Mouse (Mus musculus) ES-E14 (cell line): ENCODE data around the gene Acoxl. TPM values are rescaled to one million over a fixed set of nuclear protein-coding genes. Genes with fewer than 3 reads are reported as not detected.

ENCODE experiments used
- DNase-seq: peaks from one replicate; pipeline ENCODE4 v3.0.0-alpha.2; 2013; ENCODE audit warnings: low read depth, low spot score
- H3K27ac ChIP-seq: 2 replicates; pipeline ENCODE4 v1.5.1; 2012; ENCODE audit warnings: low read depth, mild to moderate bottlenecking, low read length, moderate library complexity, mixed read lengths; ENCODE audit not compliant: poor library complexity, insufficient read depth, severe bottlenecking
- H3K36me3 ChIP-seq: 2 replicates; pipeline ENCODE4 v1.6.1; 2012; ENCODE audit warnings: mild to moderate bottlenecking, low read length, moderate library complexity, mixed read lengths; ENCODE audit not compliant: control insufficient read depth, poor library complexity, insufficient read depth, severe bottlenecking
- H3K4me1 ChIP-seq, 2 experiments: fragments of 150-350 bp in 1 of 2; sonication (generic) in 1 of 2; 2 replicates each; pipeline ENCODE4 v1.6.1; 2012; ENCODE audit warnings: low read length in 2 of 2, mild to moderate bottlenecking in 1 of 2, mixed read lengths in 1 of 2; ENCODE audit not compliant: control insufficient read depth in 2 of 2, insufficient read depth in 2 of 2, poor library complexity in 1 of 2
- H3K4me3 ChIP-seq, 2 experiments: fragments of 150-350 bp in 1 of 2; sonication (generic) in 1 of 2; 2 replicates each; pipeline ENCODE4 v1.5.1; 2012; ENCODE audit warnings: low read length in 2 of 2, low read depth in 1 of 2, mild to moderate bottlenecking in 1 of 2, mixed read lengths in 1 of 2; ENCODE audit not compliant: insufficient read depth in 1 of 2, poor library complexity in 1 of 2, severe bottlenecking in 1 of 2
- H3K9ac ChIP-seq: 2 replicates; pipeline ENCODE4 v1.6.1; 2012; ENCODE audit warnings: low read depth, mild to moderate bottlenecking, low read length, mixed read lengths; ENCODE audit not compliant: poor library complexity, insufficient read depth, severe bottlenecking
- H3K9me3 ChIP-seq: fragments of 150-350 bp; sonication (generic); 2 replicates; pipeline ENCODE4 v1.6.1; 2012; ENCODE audit warnings: low read depth, mild to moderate bottlenecking, low read length; ENCODE audit not compliant: control insufficient read depth, insufficient read depth
- CHD2 ChIP-seq: IDR thresholded peaks from 2 replicates; pipeline ENCODE4 v1.6.1; 2014; ENCODE audit warnings: mild to moderate bottlenecking, low read depth, low read length, inconsistent platforms
- HCFC1 ChIP-seq: IDR thresholded peaks from 2 replicates; pipeline ENCODE4 v1.6.1; 2012; ENCODE audit warnings: low read length, inconsistent platforms, borderline replicate concordance; ENCODE audit not compliant: insufficient read depth
- MAFK ChIP-seq: IDR thresholded peaks from 2 replicates; pipeline ENCODE4 v1.6.1; 2014; ENCODE audit warnings: mild to moderate bottlenecking, low read depth, low read length, inconsistent platforms; ENCODE audit not compliant: insufficient read depth
- ZC3H11A ChIP-seq: IDR thresholded peaks from 2 replicates; pipeline ENCODE4 v1.6.1; 2012; ENCODE audit warnings: low read depth, mild to moderate bottlenecking, inconsistent platforms, low read length, borderline replicate concordance
- ZNF384 ChIP-seq: IDR thresholded peaks from 2 replicates; pipeline ENCODE4 v1.6.1; 2012; ENCODE audit warnings: low read depth, low read length, inconsistent platforms
- in situ Hi-C, 2 experiments: fragments of 600-800 bp; cut with MboI; formaldehyde crosslinking; loops; one replicate each; pipeline ENCODE4 v1.15.1; 2025; ENCODE audit warnings: low sequenced_read_pairs in 2 of 2, inconsistent platforms in 1 of 2; ENCODE audit not compliant: unreplicated experiment in 2 of 2
- total RNA-seq: library from RNA; depleted of rRNA; stranded (reverse); fragments of 300-350 nt; gene quantifications from 2 replicates; pipeline ENCODE4 v1.2.3, GENCODE M21; 2012

Acoxl gene
- total RNA-seq, 1 experiment, result 0.98 TPM

DNA sequence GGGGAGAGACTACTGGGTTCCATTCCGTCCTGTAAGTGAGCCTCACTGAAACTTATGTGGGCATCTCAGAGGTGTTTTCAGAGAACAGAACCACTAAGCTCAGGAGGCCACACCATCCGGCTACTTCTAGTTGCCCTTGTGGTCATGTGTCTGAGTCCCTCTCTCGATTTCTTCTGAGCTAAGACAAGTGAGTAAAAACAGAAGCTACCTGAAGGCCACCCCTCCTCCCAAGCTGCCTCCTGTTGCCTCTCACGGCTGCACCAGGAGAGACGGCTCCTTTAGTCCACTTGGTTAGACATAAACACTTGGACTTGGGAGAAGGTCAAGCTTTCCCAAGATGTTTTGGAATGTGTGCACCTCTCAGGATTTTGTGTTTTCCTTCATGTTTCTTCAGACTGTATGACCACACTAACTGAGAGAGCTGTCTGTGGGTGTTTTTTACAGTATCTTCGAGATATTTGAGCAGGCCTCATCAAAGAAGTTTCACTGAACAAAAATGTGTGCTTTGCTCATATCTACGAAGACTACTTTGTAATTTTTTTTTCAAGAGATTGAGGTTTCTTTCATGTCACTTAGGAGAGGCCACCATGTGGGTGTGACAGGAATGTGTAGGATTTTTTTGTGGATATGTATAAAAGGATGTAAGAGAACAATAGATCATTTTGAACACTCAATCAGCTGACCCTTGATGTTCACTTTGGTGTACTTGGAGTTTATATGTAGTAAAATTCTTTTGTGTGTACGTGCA is 249.3 kb downstream of the Acoxl start:
- in situ Hi-C loops, result no loop called here
- H3K9ac ChIP-seq, result no peak overlapping the region
- H3K4me3 ChIP-seq, result no peak overlapping the region
- H3K9me3 ChIP-seq, result no peaks in the 10 kb centered on the region
- no peaks in the 10 kb centered on the region; a peak in 1 of 4 replicates for H3K4me1 ChIP-seq
- no peaks in the 10 kb centered on the region for H3K36me3 ChIP-seq
- DNase-seq, result no peak
- no peak overlapping the region for H3K27ac ChIP-seq
- no peak for TF ChIP-seq MAFK
- no peak for TF ChIP-seq ZC3H11A
- no peak for TF ChIP-seq ZNF384
- no peak for TF ChIP-seq HCFC1
- no peak for TF ChIP-seq CHD2

DNA sequence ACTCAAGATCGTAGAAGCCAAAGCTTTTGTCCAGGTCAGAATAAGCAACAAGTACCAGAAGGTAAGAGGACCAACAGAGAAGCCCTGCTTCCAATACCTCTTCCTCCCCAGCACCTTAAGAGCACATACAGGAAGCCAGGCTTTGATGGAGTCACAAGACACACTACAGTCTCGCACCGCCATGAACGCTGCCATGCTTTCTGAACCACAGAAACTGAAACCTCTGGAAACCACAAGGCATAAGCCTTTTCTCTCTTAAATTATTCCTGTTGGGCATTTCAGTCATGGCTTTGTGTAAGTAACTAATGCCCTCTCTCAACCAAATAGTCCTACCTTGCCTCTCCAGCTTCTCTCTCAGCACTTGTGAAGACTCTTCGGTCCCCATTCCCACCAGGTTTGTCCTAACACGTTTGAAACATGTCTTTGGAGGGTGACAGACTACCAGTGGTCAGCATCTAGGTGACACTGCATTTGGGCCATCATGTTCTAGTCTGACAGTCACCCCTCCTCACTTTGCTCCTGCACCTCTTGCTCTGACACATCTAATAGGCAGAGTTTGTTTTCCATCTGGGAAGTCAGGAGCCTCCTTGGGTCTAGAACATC is 251.7 kb downstream of the Acoxl start:
- TF ChIP-seq ZNF384 (no peak), CHD2 (no peak), MAFK (no peak), ZC3H11A (no peak), HCFC1 (no peak)
- no peaks in the 10 kb centered on the region for H3K9me3 ChIP-seq
- no peak for DNase-seq
- no peaks in the 10 kb centered on the region for H3K4me1 ChIP-seq
- in situ Hi-C loops, result no loop called here
- H3K9ac ChIP-seq, result no peak overlapping the region
- no peak overlapping the region for H3K27ac ChIP-seq
- no peaks in the 10 kb centered on the region for H3K36me3 ChIP-seq
- no peak overlapping the region for H3K4me3 ChIP-seq

DNA sequence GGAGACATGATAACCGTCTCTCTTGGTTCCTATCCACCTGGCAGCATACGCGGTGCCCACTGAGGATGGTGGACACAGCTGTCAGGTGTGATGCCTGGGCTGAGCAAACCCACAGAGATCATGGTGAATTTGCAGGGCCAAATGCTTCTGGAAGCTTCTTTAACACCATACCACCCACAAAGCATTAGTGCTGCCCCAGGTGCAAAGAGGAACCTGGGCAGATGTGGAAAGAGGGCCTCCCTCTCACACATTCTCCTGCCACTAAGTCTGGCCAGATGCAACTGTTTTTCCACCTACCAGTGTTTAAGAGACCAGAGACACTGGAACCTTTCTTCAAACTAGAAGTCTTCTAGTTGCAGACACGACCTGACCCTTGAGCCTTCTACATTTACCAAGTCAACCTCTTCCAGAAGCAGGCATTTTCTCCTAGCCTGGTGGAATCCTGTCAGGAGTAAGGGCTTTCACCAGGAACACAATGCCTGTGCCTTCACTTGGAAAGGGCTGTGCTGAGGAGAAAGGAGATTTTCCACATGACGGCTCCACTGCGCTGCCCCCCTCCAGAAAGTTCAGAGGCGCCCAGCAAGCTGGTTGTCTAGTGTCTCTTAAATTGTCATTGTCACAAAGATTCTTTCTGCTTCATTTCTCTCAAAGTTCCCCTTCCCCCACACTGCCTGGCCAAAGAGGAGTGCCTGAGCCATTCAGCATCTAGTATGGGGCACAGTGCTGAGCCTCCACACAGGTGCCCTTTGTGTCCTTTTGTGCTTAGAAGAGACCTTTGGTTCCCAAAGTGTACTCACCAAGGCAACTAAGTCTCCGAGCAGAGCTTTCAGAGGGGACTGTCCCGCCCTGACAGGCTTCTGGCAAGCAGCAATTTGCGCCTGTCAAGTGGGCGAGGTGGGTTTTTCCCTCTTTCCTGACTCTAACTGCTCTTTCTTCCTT is 253.0 kb downstream of the Acoxl start:
- H3K9me3 ChIP-seq, result no peaks in the 10 kb centered on the region
- no peak overlapping the region for H3K9ac ChIP-seq
- no peaks in the 10 kb centered on the region for H3K4me1 ChIP-seq
- in situ Hi-C loops, result no loop called here
- no peak overlapping the region for H3K4me3 ChIP-seq
- DNase-seq, result no peak
- H3K27ac ChIP-seq, result no peak overlapping the region; the same call in 1 of the 2 replicates
- TF ChIP-seq CHD2 (no peak), ZNF384 (no peak), HCFC1 (no peak), ZC3H11A (no peak), MAFK (no peak)
- no peaks in the 10 kb centered on the region for H3K36me3 ChIP-seq

GRCm38 (mm10) chr2:128092451-128092850 is 253.8 kb downstream of the Acoxl start:
- in situ Hi-C loops, result no loop called here
- Histone ChIP-seq H3K36me3 (no peaks in the 10 kb centered on the region), H3K4me3 (no peak overlapping the region), H3K4me1 (no peaks in the 10 kb centered on the region), H3K9ac (no peak overlapping the region), H3K27ac (no peak overlapping the region), H3K9me3 (no peaks in the 10 kb centered on the region)
- no peak for DNase-seq
- TF ChIP-seq HCFC1 (no peak), CHD2 (no peak), ZC3H11A (no peak), ZNF384 (no peak), MAFK (no peak)
